Mouse (Mus musculus) frontal cortex, adult (tissue): ENCODE measurements around the gene Gsn.

ENCODE experiments used
- ATAC-seq: cut with Nextera tagmentation; 2 replicates; pipeline ENCODE4 v1.9.2; 2017; ENCODE audit warnings: mild to moderate bottlenecking, moderate library complexity, mixed read lengths; ENCODE audit not compliant: low TSS enrichment

Gsn gene

GRCm38 (mm10) chr2:35253751-35254150 is 2.4 kb upstream of the Gsn start:
- ATAC-seq = no peak

- ATAC-seq = no peak
Observed at GRCm38 (mm10) chr2:35255004-35255403, 1.2 kb upstream of the Gsn start.

GRCm38 (mm10) chr2:35255462-35255861 is 718 bp upstream of the Gsn start:
- no peak for ATAC-seq

- no peak for ATAC-seq
Observed at GRCm38 (mm10) chr2:35256932-35257331, 752 bp downstream of the Gsn start.

- ATAC-seq = no peak
Observed at GRCm38 (mm10) chr2:35257886-35258285, 1.7 kb downstream of the Gsn start.

- ATAC-seq = no peak
Observed at GRCm38 (mm10) chr2:35258590-35258989, 2.4 kb downstream of the Gsn start.

- ATAC-seq = no peak
Observed at GRCm38 (mm10) chr2:35259338-35260080, 3.3 kb downstream of the Gsn start.

GRCm38 (mm10) chr2:35260291-35260690 is 4.1 kb downstream of the Gsn start:
- ATAC-seq = no peak

- ATAC-seq = no peak
Observed at GRCm38 (mm10) chr2:35264095-35264494, 7.9 kb downstream of the Gsn start.

- ATAC-seq = peak; percentile 82
Observed at GRCm38 (mm10) chr2:35265296-35265695, 9.1 kb downstream of the Gsn start.

GRCm38 (mm10) chr2:35265775-35266174 is 9.6 kb downstream of the Gsn start:
- no peak for ATAC-seq

GRCm38 (mm10) chr2:35266251-35266905 is 10.2 kb downstream of the Gsn start:
- ATAC-seq = no peak

- no peak for ATAC-seq
Observed at GRCm38 (mm10) chr2:35267156-35267875, 11.1 kb downstream of the Gsn start.

GRCm38 (mm10) chr2:35267876-35268566 is 11.8 kb downstream of the Gsn start:
- no peak for ATAC-seq

GRCm38 (mm10) chr2:35269136-35269535 is 13.0 kb downstream of the Gsn start:
- ATAC-seq = no peak

- no peak for ATAC-seq
Observed at GRCm38 (mm10) chr2:35269716-35270260, 13.6 kb downstream of the Gsn start.

GRCm38 (mm10) chr2:35270531-35270984 is 14.4 kb downstream of the Gsn start:
- peak; percentile 39 for ATAC-seq

GRCm38 (mm10) chr2:35271817-35272216 is 15.6 kb downstream of the Gsn start:
- peak; percentile 87 for ATAC-seq

GRCm38 (mm10) chr2:35272881-35273280 is 16.7 kb downstream of the Gsn start:
- no peak for ATAC-seq

GRCm38 (mm10) chr2:35273536-35273935 is 17.4 kb downstream of the Gsn start:
- ATAC-seq = peak; percentile 41

- ATAC-seq = no peak
Observed at GRCm38 (mm10) chr2:35277686-35278085, 21.5 kb downstream of the Gsn start.
